Mouse (Mus musculus) spleen, adult 2 months (tissue): ENCODE results near the gene Krtap1-5. TPM values are rescaled to one million over a fixed set of nuclear protein-coding genes. Genes with fewer than 3 reads are reported as not detected.
"Not testable (repeated sequence)": the region's sequence is repeated elsewhere in the genome, so short reads cannot be mapped to it uniquely, and the experiment has no call there.

Experiments
- DNase-seq, 2 experiments: peaks; one replicate each; pipeline versions ENCODE4 v3.0.0 to v3.0.0-alpha.2; 2012 to 2021; ENCODE audit warnings: low spot score in 2 of 2, low read depth in 1 of 2
- H3K27ac ChIP-seq: fragments of 200-500 bp; 2 replicates; pipeline ENCODE4 v1.5.1; 2012; ENCODE audit warnings: low read length, inconsistent platforms; ENCODE audit not compliant: insufficient read depth
- H3K27me3 ChIP-seq: fragments of 200-500 bp; 2 replicates; pipeline ENCODE4 v1.6.1; 2012; ENCODE audit warnings: mild to moderate bottlenecking, moderate library complexity, low read length, inconsistent platforms; ENCODE audit not compliant: control insufficient read depth, insufficient read depth
- H3K36me3 ChIP-seq: fragments of 200-500 bp; 2 replicates; pipeline ENCODE4 v1.6.1; 2012; ENCODE audit warnings: mild to moderate bottlenecking, low read length, inconsistent platforms; ENCODE audit not compliant: control insufficient read depth, insufficient read depth
- H3K4me1 ChIP-seq: fragments of 200-500 bp; 2 replicates; pipeline ENCODE4 v1.6.1; 2011; ENCODE audit warnings: inconsistent platforms; ENCODE audit not compliant: control insufficient read depth, insufficient read depth, insufficient read length
- H3K4me3 ChIP-seq: fragments of 200-500 bp; 2 replicates; pipeline ENCODE4 v1.5.1; 2011; ENCODE audit warnings: mild to moderate bottlenecking, inconsistent platforms; ENCODE audit not compliant: insufficient read depth, insufficient read length; ENCODE audit errors: extremely low read depth
- CTCF ChIP-seq: fragments of 200-500 bp; IDR thresholded peaks from 2 replicates; pipeline ENCODE4 v1.5.1; 2011; ENCODE audit warnings: mild to moderate bottlenecking, inconsistent platforms; ENCODE audit not compliant: insufficient read depth, insufficient read length, insufficient replicate concordance; ENCODE audit errors: extremely low read depth
- POLR2A ChIP-seq: fragments of 200-500 bp; IDR thresholded peaks from 2 replicates; pipeline ENCODE4 v1.6.1; 2011; ENCODE audit warnings: low read depth, low read length, inconsistent platforms
- WGBS: fragments of 180-500 bp; shearing (Covaris S2); methylation state at CpG from one replicate; pipeline ENCODE4 v1.1.7; 2018; 5-methylcytosine and 5-hydroxymethylcytosine counted together
- polyA plus RNA-seq: library from polyadenylated mRNA; depleted of rRNA; stranded (reverse); fragments of >200 nt; gene quantifications from 2 replicates; pipeline ENCODE4 v1.2.3, GENCODE M21; 2012; rRNA removed

Krtap1-5 gene
- polyA plus RNA-seq, result not detected in 2 replicates

- Histone ChIP-seq H3K27ac (no peak within 1 kb of the TSS), H3K36me3 (no peaks in the 10 kb centered on the region), H3K4me3 (no peak within 1 kb of the TSS), H3K4me1 (no peaks in the 10 kb centered on the region), H3K27me3 (no peaks in the 10 kb centered on the region)
- no peak for DNase-seq
- 80% methylated on average over 6 of the region's 6 CpGs for WGBS
- no peak for TF ChIP-seq CTCF
- TF ChIP-seq POLR2A, result no peak
These were observed at the start of gene Krtap1-5 for GRCm38 (mm10) chr11:99580636-99581035. Gene Krtap1-5, minus strand, starts transcription at chr11:99581016.

- Histone ChIP-seq H3K4me3 (no peak within 1 kb of the TSS), H3K27me3 (no peaks in the 10 kb centered on the region), H3K4me1 (no peaks in the 10 kb centered on the region), H3K36me3 (no peaks in the 10 kb centered on the region), H3K27ac (no peak within 1 kb of the TSS)
- 86% methylated on average over 4 of the region's 4 CpGs for WGBS
- no peak for TF ChIP-seq POLR2A
- TF ChIP-seq CTCF, result no peak
- DNase-seq, result no peak
These were observed 47.3 kb upstream of the Krtap1-5 start, which contains the start of gene Krtap4-1 for GRCm38 (mm10) chr11:99628138-99628537. Gene Krtap4-1, minus strand, starts transcription at chr11:99628238.

GRCm38 (mm10) chr11:99620335-99620734 lies 39.5 kb upstream of the Krtap1-5 start, which contains the start of gene Gm11562:
Gene Gm11562, minus strand, starts transcription at chr11:99620435.
- no peaks in the 10 kb centered on the region for H3K36me3 ChIP-seq
- H3K4me3 ChIP-seq, result no peak within 1 kb of the TSS
- no peaks in the 10 kb centered on the region for H3K27me3 ChIP-seq
- WGBS, result 78% methylated on average over 2 of the region's 2 CpGs
- no peak within 1 kb of the TSS for H3K27ac ChIP-seq
- H3K4me1 ChIP-seq, result no peaks in the 10 kb centered on the region
- DNase-seq, result no peak
- TF ChIP-seq POLR2A, result no peak
- no peak for TF ChIP-seq CTCF

GRCm38 (mm10) chr11:99614796-99615363 lies 34.1 kb upstream of the Krtap1-5 start, which contains the start of gene Krtap2-4:
Gene Krtap2-4, minus strand, starts transcription at chr11:99614846.
- TF ChIP-seq CTCF, result no peak
- TF ChIP-seq POLR2A, result no peak
- DNase-seq, result no peak

GRCm38 (mm10) chr11:99610089-99610488 lies 29.3 kb upstream of the Krtap1-5 start, which contains the start of gene Gm11937:
Gene Gm11937, minus strand, starts transcription at chr11:99610189.
- not testable (repeated sequence) for H3K4me3 ChIP-seq, H3K27ac ChIP-seq, H3K36me3 ChIP-seq, H3K4me1 ChIP-seq, DNase-seq, H3K27me3 ChIP-seq
- WGBS, result 73% methylated on average over 2 of the region's 2 CpGs

More at GRCm38 (mm10) chr11:99614796-99615363, 34.1 kb upstream of the Krtap1-5 start, which contains the start of gene Krtap2-4:
- 62% methylated on average over 3 of the region's 3 CpGs for WGBS
- H3K27ac ChIP-seq, result no peak within 1 kb of the TSS
- H3K4me3 ChIP-seq, result no peak within 1 kb of the TSS
- H3K4me1 ChIP-seq, result no peaks in the 10 kb centered on the region
- H3K27me3 ChIP-seq, result no peaks in the 10 kb centered on the region
- H3K36me3 ChIP-seq, result no peaks in the 10 kb centered on the region

GRCm38 (mm10) chr11:99609126-99609525 lies 28.3 kb upstream of the Krtap1-5 start:
- Histone ChIP-seq H3K4me1 (no peaks in the 10 kb centered on the region), H3K27me3 (no peaks in the 10 kb centered on the region), H3K36me3 (no peaks in the 10 kb centered on the region), H3K4me3 (no peak overlapping the region), H3K27ac (no peak overlapping the region)
- 58% methylated on average over 1 of the region's 1 CpGs for WGBS
- DNase-seq, result no peak
- no peak for TF ChIP-seq CTCF

GRCm38 (mm10) chr11:99603208-99603607 lies 22.4 kb upstream of the Krtap1-5 start, which contains the start of gene Gm11938:
Gene Gm11938, minus strand, starts transcription at chr11:99603308.
- not testable (repeated sequence) for H3K27ac ChIP-seq, H3K27me3 ChIP-seq, H3K36me3 ChIP-seq, H3K4me1 ChIP-seq, DNase-seq, H3K4me3 ChIP-seq
- WGBS, result 52% methylated on average over 1 of the region's 1 CpGs

GRCm38 (mm10) chr11:99597742-99598141 lies 16.9 kb upstream of the Krtap1-5 start, which contains the start of gene Krtap9-3:
Gene Krtap9-3, minus strand, starts transcription at chr11:99598105.
- H3K4me3 ChIP-seq, H3K27ac ChIP-seq, H3K4me1 ChIP-seq, H3K27me3 ChIP-seq, DNase-seq, H3K36me3 ChIP-seq: not testable (repeated sequence)
- WGBS, result 83% methylated on average over 6 of the region's 6 CpGs
